Mouse (Mus musculus): ENCODE data around the gene Fam189b.
"Not testable (repeated sequence)": the region's sequence is repeated elsewhere in the genome, so short reads cannot be mapped to it uniquely, and the experiment has no call there.

Gene Fam189b

GRCm38 (mm10) chr3:89183058-89183958, at the start of gene Fam189b:
Gene Fam189b, plus strand, starts transcription at chr3:89183143.
- DNase-seq (ENCODE audit: low spot score) = peak; percentile 90

- DNase-seq (ENCODE audit: low spot score) = peak; percentile 72
Observed at GRCm38 (mm10) chr3:89133752-89134151, 49.2 kb upstream of the Fam189b start.

- peak; percentile 47 for DNase-seq (ENCODE audit: low spot score)
Observed at GRCm38 (mm10) chr3:89135958-89136357, 47.0 kb upstream of the Fam189b start, which contains the start of gene Pklr. Gene Pklr, plus strand, starts transcription at chr3:89136142.

GRCm38 (mm10) chr3:89136365-89136764, 46.6 kb upstream of the Fam189b start:
- peak; percentile 90 for DNase-seq (ENCODE audit: low spot score)

GRCm38 (mm10) chr3:89144821-89145220, 38.1 kb upstream of the Fam189b start:
- DNase-seq (ENCODE audit: low spot score) = no peak

- DNase-seq (ENCODE audit: low spot score) = no peak
Observed at GRCm38 (mm10) chr3:89145566-89145965, 37.4 kb upstream of the Fam189b start.

- peak; percentile 80 for DNase-seq (ENCODE audit: low spot score)
Observed at GRCm38 (mm10) chr3:89147101-89147978, 35.6 kb upstream of the Fam189b start.

GRCm38 (mm10) chr3:89147979-89148311, 35.0 kb upstream of the Fam189b start:
- no peak for DNase-seq (ENCODE audit: low spot score)

GRCm38 (mm10) chr3:89148567-89148966, 34.4 kb upstream of the Fam189b start:
- DNase-seq (ENCODE audit: low spot score) = no peak

GRCm38 (mm10) chr3:89152084-89152835, 30.7 kb upstream of the Fam189b start:
- DNase-seq (ENCODE audit: low spot score) = no peak

GRCm38 (mm10) chr3:89156951-89157350, 26.0 kb upstream of the Fam189b start:
- DNase-seq (ENCODE audit: low spot score) = no peak

- no peak for DNase-seq (ENCODE audit: low spot score)
Observed at GRCm38 (mm10) chr3:89158651-89159050, 24.3 kb upstream of the Fam189b start.

GRCm38 (mm10) chr3:89159211-89159610, 23.7 kb upstream of the Fam189b start:
- DNase-seq (ENCODE audit: low spot score) = peak; percentile 71

GRCm38 (mm10) chr3:89159616-89160344, 23.2 kb upstream of the Fam189b start, which contains the start of gene Hcn3:
Gene Hcn3, minus strand, starts transcription at chr3:89160196.
- DNase-seq (ENCODE audit: low spot score) = peak; percentile 66

GRCm38 (mm10) chr3:89161207-89161606, 21.7 kb upstream of the Fam189b start:
- not testable (repeated sequence) for DNase-seq (ENCODE audit: low spot score)

- DNase-seq (ENCODE audit: low spot score) = no peak
Observed at GRCm38 (mm10) chr3:89161786-89162185, 21.2 kb upstream of the Fam189b start.

- no peak for DNase-seq (ENCODE audit: low spot score)
Observed at GRCm38 (mm10) chr3:89163123-89163522, 19.8 kb upstream of the Fam189b start.

- DNase-seq (ENCODE audit: low spot score) = no peak
Observed at GRCm38 (mm10) chr3:89163643-89164245, 19.2 kb upstream of the Fam189b start.

- peak; percentile 94 for DNase-seq (ENCODE audit: low spot score)
Observed at GRCm38 (mm10) chr3:89164506-89165267, 18.3 kb upstream of the Fam189b start, which contains the start of gene Clk2. Gene Clk2, plus strand, starts transcription at chr3:89164795.
